Mouse (Mus musculus): ENCODE measurements around the gene Lrfn4.

Lrfn4 gene

DNA sequence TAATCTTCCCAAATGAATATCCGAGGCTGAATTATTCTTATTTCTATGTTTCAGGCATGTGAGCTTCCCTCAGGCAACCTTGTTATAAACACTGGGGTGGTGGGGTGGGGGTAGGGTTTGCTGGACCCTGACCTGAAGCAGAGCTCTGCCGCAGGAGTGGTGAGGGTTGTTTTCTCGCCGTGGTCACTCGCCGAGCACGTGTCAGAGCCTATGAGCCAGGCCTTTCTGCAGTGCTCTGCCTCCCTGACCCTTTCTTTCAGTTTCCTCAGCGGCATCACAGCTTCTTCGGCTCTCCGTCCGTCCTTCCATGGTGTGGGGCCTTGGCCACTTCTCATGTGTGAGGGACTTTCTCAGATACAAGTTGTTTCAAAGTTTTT lies 45.2 kb downstream of the Lrfn4 start:
- DNase-seq (ENCODE audit: low read depth, low spot score), result no peak

DNA sequence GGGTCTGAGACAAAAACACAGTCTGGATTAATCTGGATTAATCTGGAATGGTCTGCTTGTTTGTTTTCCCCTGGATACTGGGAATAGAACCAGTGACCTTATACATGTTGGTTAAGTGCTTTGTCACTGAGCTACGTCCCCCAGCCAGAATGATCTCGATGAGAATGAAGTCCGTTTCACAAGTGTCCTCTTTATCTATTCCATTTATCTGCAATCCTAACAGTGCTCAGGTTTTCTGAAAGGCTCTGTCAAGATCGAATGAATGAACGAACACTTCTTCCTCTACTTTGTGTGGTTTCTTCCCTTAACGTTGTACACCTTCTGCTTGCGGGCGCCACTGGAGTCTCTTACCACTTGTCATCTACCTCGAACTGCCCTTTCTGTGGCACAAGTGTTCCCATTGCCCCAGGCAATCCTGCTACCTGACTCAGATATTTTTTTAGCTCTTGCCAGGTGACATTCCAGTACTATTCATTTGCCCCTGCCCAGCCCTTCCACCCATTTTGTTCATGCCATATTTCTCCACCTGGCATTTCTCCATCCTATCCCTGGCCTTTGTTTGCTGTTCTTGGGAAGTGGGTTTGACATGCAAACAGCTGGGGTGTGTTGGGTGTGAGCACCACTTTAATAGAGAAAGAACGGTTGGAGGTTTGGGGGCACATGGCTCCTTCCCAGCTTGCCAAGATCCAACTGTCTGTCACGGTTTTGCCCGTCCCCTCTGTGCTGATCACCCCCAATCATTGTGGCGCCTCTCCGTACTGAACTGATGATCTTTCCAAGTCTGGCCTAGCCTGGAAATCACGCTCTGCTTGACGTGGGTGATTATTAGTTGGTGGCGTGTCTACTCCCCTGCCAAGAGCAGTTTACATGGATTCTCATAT lies 45.9 kb downstream of the Lrfn4 start:
- no peak for DNase-seq (ENCODE audit: low read depth, low spot score)

DNA sequence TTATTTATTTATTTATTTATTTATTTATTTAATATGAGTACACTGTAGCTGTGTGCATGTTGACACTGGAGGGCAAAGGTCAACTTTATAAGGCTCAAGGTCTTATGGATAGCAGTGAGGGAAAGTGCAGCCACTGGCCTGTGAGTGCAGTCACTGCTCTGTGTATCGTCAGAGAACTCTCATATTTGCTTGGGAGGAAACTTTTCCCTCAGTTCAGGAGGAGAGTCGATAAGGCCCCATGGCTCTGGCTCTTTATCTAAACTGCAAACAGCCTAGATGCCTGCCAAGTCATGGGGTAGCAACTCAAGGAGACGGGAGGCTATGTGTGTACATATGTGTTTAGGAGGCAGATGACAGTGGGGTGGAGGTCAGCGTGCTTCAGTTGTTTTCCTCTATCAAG lies 46.6 kb downstream of the Lrfn4 start:
- no peak for DNase-seq (ENCODE audit: low read depth, low spot score)

- DNase-seq (ENCODE audit: low read depth, low spot score), result no peak
Measured at GRCm38 (mm10) chr19:4567665-4568064, 47.8 kb downstream of the Lrfn4 start.

GRCm38 (mm10) chr19:4566880-4567279 lies 48.6 kb downstream of the Lrfn4 start:
- DNase-seq (ENCODE audit: low read depth, low spot score), result no peak

- no peak for DNase-seq (ENCODE audit: low read depth, low spot score)
Measured at GRCm38 (mm10) chr19:4565678-4566077, 49.8 kb downstream of the Lrfn4 start.

Measured in embryo, embryonic 11.5 days (tissue).